Mouse (Mus musculus) heart, adult 18-20 months (tissue): ENCODE data around the gene Baiap2. TPM values are rescaled to one million over a fixed set of nuclear protein-coding genes. Genes with fewer than 3 reads are reported as not detected.

Source experiments
- DNase-seq, 2 experiments: peaks; one replicate each; pipeline ENCODE4 v3.0.0; 2021 to 2022; ENCODE audit warnings: mixed read lengths in 1 of 2
- long read RNA-seq, 2 experiments: library from polyadenylated mRNA; stranded (forward); transcript quantifications; one replicate each; pipeline ENCODE4 v2.0.0; 2021
- total RNA-seq, 2 experiments: library from RNA; stranded (reverse); gene quantifications; 2 replicates each; pipeline ENCODE4 v1.2.3; 2021

Baiap2 gene
- 10 to 100 TPM in 1 of 2 experiments, 1 to 10 TPM in 1; 6.5 to 10.7 TPM for total RNA-seq
- long read RNA-seq, experiment 1, transcript Baiap2-201 (14 exons, 2,394 nt) = major isoform, 5 of 9 reads
- long read RNA-seq, experiment 1, partial matches to known transcripts = 1 of 9 reads
- long read RNA-seq, experiment 1, other reads (novel, unspliced or antisense) = 1 of 9 reads
- long read RNA-seq, experiment 2, partial matches to known transcripts = 1 of 4 reads
- long read RNA-seq, experiment 2, other reads (novel, unspliced or antisense) = 0 of 4 reads

DNA sequence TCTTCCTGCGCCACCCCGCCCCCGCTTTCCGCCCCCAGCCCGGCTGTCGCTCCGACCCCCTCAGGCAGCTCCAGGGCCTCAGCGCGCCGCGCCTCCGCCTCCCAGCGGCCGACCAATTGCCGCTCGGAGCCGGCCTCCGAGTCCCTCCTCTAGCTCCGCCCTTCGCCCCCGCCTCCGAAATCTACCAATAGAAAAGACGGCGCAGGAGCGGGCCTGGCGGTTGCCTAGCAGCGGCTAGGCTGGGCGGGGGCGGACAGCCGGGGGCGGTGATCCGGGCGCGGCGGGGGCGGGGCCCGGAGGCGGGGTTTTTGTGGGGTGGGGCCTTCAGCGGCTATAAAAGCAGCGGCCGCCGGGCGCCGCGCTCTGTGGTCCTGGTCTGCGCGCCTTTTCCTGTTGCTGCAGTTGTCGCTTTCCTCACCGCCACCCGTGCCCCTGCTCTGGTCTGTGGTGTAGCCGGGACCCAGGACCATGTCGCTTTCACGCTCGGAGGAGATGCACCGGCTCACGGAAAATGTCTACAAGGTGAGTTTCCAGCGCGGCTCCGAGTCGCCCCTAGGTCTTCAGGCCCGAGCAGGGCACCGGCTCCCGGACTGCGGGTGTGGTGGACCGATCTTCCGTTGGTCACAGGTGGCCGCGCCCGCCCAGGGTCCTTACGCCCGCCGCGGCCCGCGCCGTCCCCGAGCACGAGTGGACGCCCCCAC, at the start of gene Baiap2:
TSS of gene Baiap2 (plus strand) at position 37 of the 701 bp plus-strand sequence.
- DNase-seq = peak; percentile 98 to 99

DNA sequence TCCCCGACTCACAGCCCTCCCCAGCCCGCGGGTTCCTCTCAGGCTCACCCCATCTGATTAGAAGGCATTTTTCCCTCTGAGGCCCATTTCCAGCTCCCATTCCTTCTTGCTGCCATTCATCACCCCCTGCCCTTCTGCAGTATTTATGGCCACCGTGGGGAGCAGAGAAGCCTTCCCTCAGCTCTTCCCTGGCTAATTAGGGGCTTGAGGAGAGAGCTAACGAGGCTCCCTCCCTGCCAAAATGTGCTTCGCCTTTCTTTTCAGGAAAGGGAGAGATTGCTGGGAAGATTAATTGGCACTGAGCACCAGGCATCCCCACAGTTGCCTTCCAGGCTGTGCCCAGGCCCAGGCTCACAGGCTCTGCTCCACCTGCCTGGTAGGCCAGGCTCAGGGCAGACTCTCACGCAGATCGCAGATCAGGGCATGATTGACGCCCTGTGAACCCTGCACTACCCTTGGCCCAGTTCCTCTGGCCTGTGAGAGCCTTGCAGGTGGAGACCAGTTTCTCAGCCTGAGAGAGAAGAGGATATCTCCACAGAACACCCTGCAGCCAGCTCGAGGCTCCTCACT, 48.8 kb upstream of the Baiap2 start:
- no peak for DNase-seq

DNA sequence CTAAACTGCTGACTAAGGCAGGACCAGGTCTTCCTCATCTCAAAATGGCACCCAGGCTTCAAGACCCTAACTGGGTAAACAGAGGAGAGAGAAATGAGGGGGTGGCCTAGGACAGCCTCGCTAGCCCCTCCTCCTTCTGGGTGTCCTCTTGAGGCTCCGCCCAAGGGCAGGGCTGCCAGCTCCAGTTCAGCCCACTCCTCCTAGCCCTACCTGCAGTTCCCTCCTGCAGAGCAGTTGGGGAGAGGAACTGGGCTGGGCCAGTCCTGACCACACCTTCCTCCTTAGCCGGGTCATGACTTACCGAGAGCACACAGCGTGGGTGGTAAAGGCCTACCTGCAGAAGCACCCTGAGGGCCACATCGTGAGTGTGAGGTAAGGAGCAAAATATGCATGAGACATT, 47.9 kb upstream of the Baiap2 start:
- no peak for DNase-seq

- DNase-seq = no peak
These were observed 45.5 kb upstream of the Baiap2 start for GRCm38 (mm10) chr11:119897041-119897440.

DNA sequence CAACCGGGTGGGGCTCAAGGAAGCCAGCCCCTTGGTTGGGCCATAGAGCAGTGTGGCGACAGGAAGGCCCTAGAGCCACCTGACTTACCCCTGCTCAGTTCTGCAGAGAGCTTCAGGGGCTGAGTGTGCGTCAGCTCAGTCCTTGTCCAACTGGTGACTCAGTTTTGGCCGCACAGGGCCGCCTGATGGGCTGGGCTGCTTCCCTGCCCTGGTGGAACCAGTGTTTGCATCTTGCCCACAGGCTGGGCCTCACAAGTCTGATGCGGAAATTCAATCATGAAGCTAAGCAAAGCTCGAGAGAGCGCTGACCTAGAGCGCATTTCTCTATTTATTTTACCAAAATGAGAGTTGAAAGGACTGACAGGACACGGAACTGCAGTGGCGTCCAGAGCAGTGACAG, 43.6 kb upstream of the Baiap2 start:
- DNase-seq = no peak

GRCm38 (mm10) chr11:119901174-119901573, 41.4 kb upstream of the Baiap2 start:
- DNase-seq = no peak

- no peak for DNase-seq
These were observed 39.7 kb upstream of the Baiap2 start for GRCm38 (mm10) chr11:119902891-119903290.

DNA sequence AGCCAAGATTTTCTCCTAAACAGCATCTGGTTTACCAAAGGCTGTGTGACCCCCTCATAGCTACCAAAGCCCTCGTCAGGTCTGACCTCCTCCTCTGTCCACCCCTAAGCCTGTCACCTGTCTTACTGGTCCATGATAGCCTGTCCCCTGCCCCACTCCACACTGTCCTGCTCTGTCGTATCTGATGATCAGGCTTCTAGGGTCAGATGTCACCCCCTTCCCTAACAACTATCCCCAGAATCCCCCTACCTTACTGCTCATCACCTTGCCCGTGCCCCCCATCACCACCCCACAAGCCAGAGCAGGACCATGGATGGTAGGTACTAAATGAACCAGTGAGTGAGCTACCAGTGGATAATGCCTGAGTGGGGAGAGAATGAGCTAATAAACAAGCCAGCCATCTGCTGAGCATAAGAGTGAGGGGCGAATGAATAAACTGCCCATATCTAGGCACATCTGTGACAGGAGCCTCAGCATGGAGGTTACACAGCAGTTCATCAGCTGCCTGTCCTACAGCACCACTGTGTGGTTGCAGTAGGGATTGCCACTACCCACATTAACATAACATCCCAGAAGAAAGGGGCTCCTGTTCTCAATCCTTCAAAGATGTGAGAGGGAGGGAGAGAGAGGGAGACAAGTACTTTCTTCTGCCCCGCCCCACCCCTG, 37.8 kb upstream of the Baiap2 start:
- DNase-seq = peak; percentile 37 to 68

GRCm38 (mm10) chr11:119905794-119906193, 36.8 kb upstream of the Baiap2 start:
- DNase-seq = no peak

DNA sequence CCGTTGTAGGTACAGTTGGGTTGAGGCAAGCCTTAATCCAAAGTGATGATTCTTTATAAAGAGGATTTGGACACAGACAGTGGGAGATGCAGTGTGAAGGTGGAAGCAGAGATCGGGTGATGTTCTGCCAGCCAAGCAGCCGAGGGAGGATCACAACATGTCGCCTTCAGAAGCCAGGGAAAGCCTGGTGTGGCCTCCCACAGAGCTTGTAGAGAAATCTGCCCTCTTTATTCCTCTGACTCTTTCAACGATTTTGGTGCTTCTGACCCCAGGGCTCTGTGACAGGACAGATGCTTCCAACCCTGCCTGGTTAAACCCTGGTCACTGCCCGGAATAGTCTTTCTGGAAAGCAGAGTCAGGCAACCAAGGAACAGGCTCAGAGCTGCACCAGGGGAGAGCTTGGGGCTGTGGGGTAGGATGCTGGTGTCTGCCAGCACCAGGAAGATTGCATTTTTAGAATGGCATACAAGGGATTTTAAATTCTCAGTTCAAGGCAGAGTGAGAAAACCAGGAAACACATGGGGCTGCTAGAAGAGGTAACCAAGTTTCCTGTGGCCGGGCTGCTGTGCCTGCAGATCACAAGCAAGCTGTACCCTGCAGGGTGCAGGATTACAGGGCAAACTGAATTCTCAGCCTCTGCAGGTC, 35.4 kb upstream of the Baiap2 start:
- no peak for DNase-seq

DNA sequence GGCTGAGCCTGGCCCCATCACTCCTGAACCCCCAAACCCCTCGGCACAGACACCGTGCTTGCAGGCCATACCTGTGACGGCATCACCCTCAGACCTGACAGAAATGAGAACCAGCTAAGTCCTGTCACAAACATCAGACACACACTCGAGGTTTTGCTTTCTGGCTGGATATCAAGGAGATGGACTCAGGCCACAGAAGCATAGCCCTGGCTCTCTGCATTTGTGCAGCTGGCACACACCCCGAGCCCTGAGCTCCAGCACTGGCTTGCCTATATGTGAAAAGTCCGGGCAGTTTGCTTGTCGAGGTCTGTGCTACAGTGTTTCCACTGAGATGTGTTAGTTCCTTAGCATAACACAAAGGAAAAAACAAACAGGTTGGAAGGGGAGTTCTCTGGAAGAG, 34.9 kb upstream of the Baiap2 start:
- DNase-seq = no peak

DNA sequence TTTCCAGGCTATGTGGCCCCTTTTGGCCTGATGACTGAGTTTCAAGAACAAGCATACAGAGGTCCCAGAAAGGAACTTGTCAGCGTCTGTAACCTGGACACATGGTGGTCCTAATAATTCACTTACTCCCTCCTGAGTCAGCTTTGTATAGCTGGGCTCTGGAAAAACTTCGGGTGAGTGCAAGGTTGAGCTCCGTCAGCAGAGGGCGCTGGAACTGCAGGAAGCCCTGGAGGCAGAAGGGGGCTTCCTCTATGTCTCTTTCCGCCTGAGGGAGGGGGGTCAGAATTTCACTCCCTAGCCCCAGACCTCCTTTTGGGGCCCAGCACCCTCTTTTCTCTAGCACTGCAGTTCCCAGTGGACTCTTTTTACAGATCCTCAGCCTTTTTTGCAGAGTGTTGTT, 33.1 kb upstream of the Baiap2 start:
- peak; percentile 52 to 84 for DNase-seq

GRCm38 (mm10) chr11:119912845-119913244, 29.7 kb upstream of the Baiap2 start:
- no peak for DNase-seq

GRCm38 (mm10) chr11:119913291-119913934, 29.1 kb upstream of the Baiap2 start, which contains the start of gene Chmp6:
Chmp6 (plus strand) TSS chr11:119913441.
- peak; percentile 91 to 96 for DNase-seq

DNA sequence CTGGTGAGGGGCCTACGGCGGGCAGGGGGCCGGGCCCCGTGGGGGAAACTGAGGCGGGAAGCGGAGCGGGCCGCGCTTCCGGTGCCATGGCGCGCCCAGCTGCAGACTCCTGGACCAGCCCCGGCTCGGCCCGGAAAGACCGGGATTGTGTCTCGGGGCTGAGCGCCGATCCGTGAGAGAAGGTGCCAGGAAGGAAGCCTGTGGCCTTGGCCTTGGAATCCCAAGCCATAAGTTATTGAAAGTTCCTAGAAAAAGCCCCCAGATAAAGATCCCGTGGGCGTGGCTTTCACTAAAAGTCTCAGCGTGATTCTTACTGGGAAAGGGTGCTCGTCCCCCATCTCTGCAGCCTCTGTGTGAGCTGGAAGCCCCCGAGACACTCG, 28.6 kb upstream of the Baiap2 start:
- no peak for DNase-seq

GRCm38 (mm10) chr11:119914381-119914780, 28.2 kb upstream of the Baiap2 start:
- no peak for DNase-seq

DNA sequence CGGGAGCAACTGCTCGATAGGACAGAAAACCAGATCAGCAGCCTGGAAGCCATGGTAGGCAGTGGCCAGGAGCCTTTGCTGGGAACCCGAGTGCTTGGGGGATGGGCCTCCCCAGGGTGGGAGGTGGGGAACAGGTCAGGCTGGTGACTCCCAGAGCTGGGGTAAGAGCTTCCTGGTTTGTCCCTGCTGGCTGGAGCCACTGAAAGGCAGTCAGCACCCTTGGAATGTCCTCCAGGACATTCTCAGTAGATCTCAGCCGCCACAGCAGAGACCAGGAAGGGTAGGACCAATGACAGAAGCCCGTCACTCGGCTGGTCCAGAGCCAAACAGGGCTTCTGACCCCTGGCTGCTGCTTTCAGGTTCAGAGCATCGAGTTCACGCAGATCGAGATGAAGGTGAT, 26.9 kb upstream of the Baiap2 start:
- no peak for DNase-seq

GRCm38 (mm10) chr11:119916102-119916790, 26.3 kb upstream of the Baiap2 start:
- DNase-seq = peak; percentile 60 to 84

- DNase-seq = peak in 1 of 2 experiments; percentile 48
These were observed 25.6 kb upstream of the Baiap2 start for GRCm38 (mm10) chr11:119916834-119917469.

- DNase-seq = no peak
These were observed 24.0 kb upstream of the Baiap2 start for GRCm38 (mm10) chr11:119918521-119918920.

- DNase-seq = no peak
These were observed 23.1 kb upstream of the Baiap2 start for GRCm38 (mm10) chr11:119919432-119919831.
